Mouse (Mus musculus): ENCODE results near the gene Psmg3. TPM values are rescaled to one million over a fixed set of nuclear protein-coding genes. Genes with fewer than 3 reads are reported as not detected.

Gene Psmg3
- polyA plus RNA-seq, 1 experiment from 2014 or later, result 80.3 TPM

DNA sequence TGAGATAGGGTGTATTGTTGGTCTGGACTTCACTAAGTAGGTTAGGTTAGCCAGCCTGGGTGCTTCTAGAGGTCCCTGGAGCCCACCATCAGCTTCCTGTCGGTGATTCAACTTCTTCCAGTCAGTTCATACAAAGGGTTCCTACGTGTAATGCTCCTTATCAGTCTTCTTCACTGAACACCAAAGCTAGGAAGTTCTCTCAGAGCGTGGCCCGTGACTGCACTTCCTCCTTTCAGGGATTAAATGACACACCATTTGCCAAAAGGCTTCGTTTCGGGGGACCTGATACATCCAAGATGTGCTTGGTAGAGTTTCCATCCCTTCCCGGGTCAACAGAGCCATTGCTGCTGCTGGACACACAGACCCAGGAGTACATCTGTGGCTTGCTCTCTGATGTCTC, 5.4 kb upstream of the Psmg3 start:
- Histone ChIP-seq H3K27ac (ENCODE audit: low read length) (no peak overlapping the region), H3K4me1 (ENCODE audit: control insufficient read depth, insufficient read depth, low read length) (no peaks in the 10 kb centered on the region), H3K4me2 (ENCODE audit: low read depth, low read length) (no peak overlapping the region), H3K9me3 (ENCODE audit: control insufficient read depth, low read length) (no peaks in the 10 kb centered on the region), H3K9ac (ENCODE audit: low read depth, low read length) (no peak overlapping the region), H3K27me3 (replicated peaks; ENCODE audit: control insufficient read depth, insufficient read depth, low read length) (0 out of 2 replicates have a peak, but pooled peaks cover 2% of the 10 kb centered on the region), H3K4me3 (ENCODE audit: low read length) (no peak overlapping the region), H3K36me3 (ENCODE audit: control insufficient read depth, insufficient read depth, low read length) (no peaks in the 10 kb centered on the region)
- 78% methylated on average over 7 of the region's 7 CpGs for WGBS
- no peak for ATAC-seq

DNA sequence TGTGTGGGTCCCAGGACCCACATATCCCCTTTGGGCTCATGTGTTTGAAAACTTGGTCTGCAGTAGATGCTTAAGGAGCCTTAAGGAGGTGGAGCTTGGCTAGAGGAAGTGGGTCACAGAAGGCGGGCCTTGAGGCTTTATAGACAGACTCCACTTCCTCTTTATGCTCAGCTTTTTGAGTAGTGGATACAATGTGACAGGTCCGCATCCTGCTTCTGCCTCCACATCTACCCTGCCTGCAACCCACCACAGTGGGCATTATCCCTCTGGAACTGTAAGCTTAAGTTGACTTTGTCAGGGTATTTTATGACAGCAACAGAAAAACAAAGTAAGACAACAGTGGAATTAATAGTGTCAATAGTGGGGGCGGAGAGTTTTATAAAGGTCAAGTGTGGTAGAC, 4.0 kb upstream of the Psmg3 start:
- Histone ChIP-seq H3K4me1 (ENCODE audit: control insufficient read depth, insufficient read depth, low read length) (peaks cover 4% of the 10 kb centered on the region), H3K4me3 (ENCODE audit: low read length) (no peak overlapping the region), H3K27me3 (replicated peaks; ENCODE audit: control insufficient read depth, insufficient read depth, low read length) (0 out of 2 replicates have a peak, but pooled peaks cover 2% of the 10 kb centered on the region), H3K36me3 (ENCODE audit: control insufficient read depth, insufficient read depth, low read length) (no peaks in the 10 kb centered on the region), H3K4me2 (ENCODE audit: low read depth, low read length) (no peak overlapping the region), H3K27ac (ENCODE audit: low read length) (no peak overlapping the region), H3K9ac (ENCODE audit: low read depth, low read length) (no peak overlapping the region), H3K9me3 (ENCODE audit: control insufficient read depth, low read length) (no peaks in the 10 kb centered on the region)
- WGBS, result 80% methylated on average over 3 of the region's 3 CpGs
- ATAC-seq, result no peak

DNA sequence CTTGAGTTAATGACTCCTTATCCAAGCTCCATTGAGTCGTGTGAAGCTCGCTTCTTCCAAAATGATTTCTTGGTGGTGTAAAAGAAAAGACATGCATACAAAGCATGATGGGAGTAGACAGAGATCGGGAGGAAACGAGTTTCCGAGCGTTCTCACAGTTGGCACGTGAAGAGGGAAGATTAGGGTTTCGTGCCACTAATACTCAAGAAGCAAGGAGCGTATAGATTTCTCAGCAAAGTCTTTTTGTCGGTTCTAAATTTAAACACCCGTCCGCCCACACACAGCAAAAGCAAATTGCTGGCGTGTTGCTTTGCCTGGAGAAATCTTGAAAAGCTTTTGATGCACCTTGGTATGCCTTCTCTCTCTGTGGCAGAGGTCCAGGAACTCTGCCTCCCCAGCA, 2.7 kb upstream of the Psmg3 start:
- no peaks in the 10 kb centered on the region for H3K9me3 ChIP-seq (ENCODE audit: control insufficient read depth, low read length)
- no peak overlapping the region for H3K4me3 ChIP-seq (ENCODE audit: low read length)
- no peak overlapping the region for H3K27ac ChIP-seq (ENCODE audit: low read length)
- H3K4me2 ChIP-seq (ENCODE audit: low read depth, low read length), result no peak overlapping the region
- WGBS, result 75% methylated on average over 13 of the region's 13 CpGs
- no peak for ATAC-seq
- no peak overlapping the region for H3K9ac ChIP-seq (ENCODE audit: low read depth, low read length)
- no peaks in the 10 kb centered on the region for H3K27me3 ChIP-seq (replicated peaks; ENCODE audit: control insufficient read depth, insufficient read depth, low read length)
- no peaks in the 10 kb centered on the region for H3K36me3 ChIP-seq (ENCODE audit: control insufficient read depth, insufficient read depth, low read length)
- peaks cover 8% of the 10 kb centered on the region for H3K4me1 ChIP-seq (ENCODE audit: control insufficient read depth, insufficient read depth, low read length)

DNA sequence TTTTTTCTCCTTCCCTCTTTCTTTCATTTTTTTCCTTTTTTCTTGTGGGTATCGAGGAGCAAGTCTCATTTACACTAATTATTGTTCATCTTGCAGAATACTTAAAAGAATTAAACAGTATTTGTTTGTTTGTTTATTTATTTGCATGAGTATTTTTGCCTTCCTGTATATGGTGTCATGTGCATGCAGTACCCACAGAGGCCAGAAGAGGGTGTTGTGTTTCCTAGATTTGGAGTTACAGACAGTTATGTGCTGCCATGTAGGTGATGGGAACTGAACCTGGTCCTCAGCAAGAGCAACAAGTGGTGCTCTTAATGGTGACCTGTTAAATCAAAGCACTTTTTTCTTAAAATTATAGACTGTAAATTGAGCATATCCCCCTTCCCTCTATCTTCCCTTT, 908 bp upstream of the Psmg3 start:
- H3K27me3 ChIP-seq (replicated peaks; ENCODE audit: control insufficient read depth, insufficient read depth, low read length), result no peaks in the 10 kb centered on the region
- WGBS, result 91% methylated on average over 1 of the region's 1 CpGs
- H3K4me1 ChIP-seq (ENCODE audit: control insufficient read depth, insufficient read depth, low read length), result peaks cover 8% of the 10 kb centered on the region
- no peaks in the 10 kb centered on the region for H3K9me3 ChIP-seq (ENCODE audit: control insufficient read depth, low read length)
- no peak overlapping the region for H3K9ac ChIP-seq (ENCODE audit: low read depth, low read length)
- H3K36me3 ChIP-seq (ENCODE audit: control insufficient read depth, insufficient read depth, low read length), result peaks cover 4% of the 10 kb centered on the region; the same call in 1 of the 2 replicates
- no peak overlapping the region for H3K4me2 ChIP-seq (ENCODE audit: low read depth, low read length)
- H3K4me3 ChIP-seq (ENCODE audit: low read length), result no peak overlapping the region
- H3K27ac ChIP-seq (ENCODE audit: low read length), result no peak overlapping the region
- ATAC-seq, result no peak

DNA sequence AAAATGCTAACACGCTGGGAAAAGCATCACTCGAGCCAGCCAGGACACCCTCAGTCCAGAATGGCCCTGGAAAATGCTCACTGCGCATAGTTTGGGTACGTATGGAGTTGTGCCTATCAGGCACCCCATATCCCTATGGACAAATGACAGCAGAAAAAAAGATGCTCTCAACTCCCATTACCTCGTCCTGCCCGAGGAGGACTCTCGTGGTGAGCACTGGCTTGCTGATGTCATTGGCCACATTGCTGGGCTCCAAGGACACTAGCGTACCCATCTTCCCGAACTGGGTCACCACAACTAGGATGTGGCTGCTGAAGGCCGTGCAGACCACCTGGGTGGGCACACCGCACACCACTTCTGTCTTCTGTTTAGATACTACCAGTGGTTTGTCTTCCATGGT, 738 bp downstream of the Psmg3 start:
- Histone ChIP-seq H3K27me3 (replicated peaks; ENCODE audit: control insufficient read depth, insufficient read depth, low read length) (no peaks in the 10 kb centered on the region), H3K36me3 (ENCODE audit: control insufficient read depth, insufficient read depth, low read length) (peaks cover 4% of the 10 kb centered on the region; the same call in 1 of the 2 replicates), H3K4me2 (ENCODE audit: low read depth, low read length) (peak overlapping the region; percentile 87), H3K9me3 (ENCODE audit: control insufficient read depth, low read length) (no peaks in the 10 kb centered on the region), H3K9ac (ENCODE audit: low read depth, low read length) (peak overlapping the region; percentile 84), H3K4me3 (ENCODE audit: low read length) (peak overlapping the region; percentile 83), H3K4me1 (ENCODE audit: control insufficient read depth, insufficient read depth, low read length) (peaks cover 18% of the 10 kb centered on the region), H3K27ac (ENCODE audit: low read length) (no peak overlapping the region)
- no peak for ATAC-seq
- WGBS, result 39% methylated on average over 11 of the region's 11 CpGs

DNA sequence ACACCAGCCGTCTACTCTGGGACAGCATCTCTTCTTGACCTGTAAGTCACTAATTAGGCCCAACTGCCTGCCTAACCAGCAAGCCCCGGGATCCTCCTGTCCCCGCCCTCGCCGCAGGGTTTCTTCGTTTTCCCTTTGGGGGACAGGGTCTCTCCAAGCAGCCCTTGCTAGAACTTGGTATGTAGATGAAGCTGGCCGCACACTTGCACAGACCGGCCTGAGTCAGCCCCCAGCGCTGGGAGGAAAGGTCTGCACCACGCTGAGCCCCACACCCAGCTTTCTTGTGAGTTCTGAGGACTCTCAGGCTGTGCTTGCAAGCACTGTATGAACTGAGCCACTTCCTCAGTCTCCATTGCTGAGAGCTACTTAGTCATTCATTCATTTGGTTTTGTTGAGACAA, 2.2 kb downstream of the Psmg3 start:
- Histone ChIP-seq H3K4me1 (ENCODE audit: control insufficient read depth, insufficient read depth, low read length) (peaks cover 23% of the 10 kb centered on the region), H3K36me3 (ENCODE audit: control insufficient read depth, insufficient read depth, low read length) (peaks cover 4% of the 10 kb centered on the region; the same call in 1 of the 2 replicates), H3K27me3 (replicated peaks; ENCODE audit: control insufficient read depth, insufficient read depth, low read length) (no peaks in the 10 kb centered on the region), H3K4me2 (ENCODE audit: low read depth, low read length) (no peak overlapping the region; the same call in 1 of the 2 replicates), H3K9ac (ENCODE audit: low read depth, low read length) (no peak overlapping the region), H3K27ac (ENCODE audit: low read length) (no peak overlapping the region), H3K9me3 (ENCODE audit: control insufficient read depth, low read length) (no peaks in the 10 kb centered on the region), H3K4me3 (ENCODE audit: low read length) (no peak overlapping the region)
- no peak for ATAC-seq
- 95% methylated on average over 10 of the region's 10 CpGs for WGBS

DNA sequence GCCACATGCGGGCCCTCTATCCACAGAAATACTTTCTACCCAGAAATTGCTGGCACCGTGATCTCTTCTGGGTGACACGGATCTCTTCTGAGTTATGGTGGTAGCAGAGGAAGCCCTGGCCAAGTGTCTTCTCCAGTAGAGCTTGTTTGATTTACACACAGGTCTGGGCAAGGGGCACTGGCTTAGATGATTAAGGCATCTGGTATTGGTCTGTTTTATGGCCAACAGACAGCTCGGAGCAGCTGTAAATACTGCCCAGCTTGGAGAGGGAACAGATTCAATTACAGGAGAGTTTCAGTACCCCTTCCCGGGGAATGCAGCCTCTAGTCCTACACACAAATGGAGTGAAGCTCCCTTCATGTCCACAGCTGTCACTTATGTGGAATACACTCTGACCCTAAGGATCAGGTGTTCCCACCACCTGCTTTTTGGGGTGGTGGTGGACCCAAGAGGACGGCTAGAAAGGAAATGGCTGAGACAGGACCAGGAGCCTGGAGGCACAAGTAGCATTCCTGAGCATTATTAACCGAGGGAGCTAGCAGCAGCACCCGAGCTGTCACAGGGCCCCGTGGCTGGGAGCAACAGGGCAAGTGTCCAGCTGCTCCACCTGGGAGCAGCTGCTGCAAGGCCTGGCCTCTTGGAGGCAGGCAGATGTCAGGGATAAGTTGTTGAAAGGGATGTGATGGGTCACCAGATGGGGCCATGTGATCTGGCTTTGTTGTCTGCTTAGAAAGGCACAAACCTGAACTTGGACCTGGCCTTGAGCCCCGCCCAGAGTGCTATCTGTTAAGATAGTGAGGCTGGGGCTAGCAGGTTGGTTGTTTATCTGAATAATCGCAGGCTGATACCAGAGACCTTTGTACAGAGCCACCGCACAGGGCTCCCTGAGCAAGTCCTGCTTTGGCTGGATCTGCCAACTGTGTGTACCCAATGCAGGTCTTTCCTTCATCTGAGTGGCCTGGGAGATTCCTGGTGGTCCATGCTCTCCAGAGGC, 4.9 kb downstream of the Psmg3 start:
- peaks cover 23% of the 10 kb centered on the region for H3K4me1 ChIP-seq (ENCODE audit: control insufficient read depth, insufficient read depth, low read length)
- peak; percentile 79 for ATAC-seq
- peak overlapping the region; percentile 41 for H3K4me2 ChIP-seq (ENCODE audit: low read depth, low read length)
- H3K36me3 ChIP-seq (ENCODE audit: control insufficient read depth, insufficient read depth, low read length), result peaks cover 4% of the 10 kb centered on the region; the same call in 1 of the 2 replicates
- no peaks in the 10 kb centered on the region for H3K9me3 ChIP-seq (ENCODE audit: control insufficient read depth, low read length)
- H3K27ac ChIP-seq (ENCODE audit: low read length), result peak overlapping the region; percentile 95
- H3K27me3 ChIP-seq (replicated peaks; ENCODE audit: control insufficient read depth, insufficient read depth, low read length), result no peaks in the 10 kb centered on the region
- 37% methylated on average over 12 of the region's 12 CpGs for WGBS
- peak overlapping the region; percentile 39 for H3K4me3 ChIP-seq (ENCODE audit: low read length)
- H3K9ac ChIP-seq (ENCODE audit: low read depth, low read length), result peak overlapping the region; percentile 68

DNA sequence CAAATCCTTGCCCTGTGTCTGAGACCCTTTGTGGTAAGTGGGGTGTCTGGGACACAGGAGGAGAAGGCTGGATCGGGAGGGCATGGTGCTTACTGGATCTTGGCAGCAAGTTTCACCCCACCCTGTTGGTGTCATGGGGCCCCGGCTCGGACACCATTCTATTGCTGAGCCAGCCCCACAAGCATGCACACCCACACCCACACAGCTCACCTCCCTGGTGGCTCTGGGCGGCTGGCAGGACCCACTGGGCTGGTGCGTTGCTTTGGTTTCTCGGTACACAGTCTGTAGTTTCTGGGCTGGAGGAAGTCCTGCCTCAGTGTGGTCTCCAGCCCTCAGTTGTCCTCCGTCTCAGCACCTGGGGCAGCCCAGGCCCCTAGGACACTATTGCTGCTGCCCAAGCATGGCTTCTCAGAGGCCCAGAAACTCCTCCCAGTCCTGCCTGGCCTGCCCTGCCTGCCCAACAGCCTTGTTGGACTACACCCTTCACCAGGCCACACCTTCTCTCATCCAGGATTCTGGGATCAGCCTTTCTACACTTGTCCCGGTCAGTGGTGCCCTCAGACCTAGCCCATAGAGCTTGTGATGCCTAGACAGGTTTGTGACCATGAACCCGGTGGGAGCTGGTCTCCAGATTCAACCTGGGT, 7.0 kb downstream of the Psmg3 start, which contains the start of gene Tmem184a:
TSS of gene Tmem184a (minus strand) at position 380 of the 644 bp plus-strand sequence.
- peak; percentile 52 for ATAC-seq
- Histone ChIP-seq H3K9ac (ENCODE audit: low read depth, low read length) (peak within 1 kb of the TSS; percentile 69), H3K27me3 (replicated peaks; ENCODE audit: control insufficient read depth, insufficient read depth, low read length) (no peaks in the 10 kb centered on the region), H3K9me3 (ENCODE audit: control insufficient read depth, low read length) (no peaks in the 10 kb centered on the region), H3K4me1 (ENCODE audit: control insufficient read depth, insufficient read depth, low read length) (peaks cover 20% of the 10 kb centered on the region), H3K4me2 (ENCODE audit: low read depth, low read length) (peak within 1 kb of the TSS; percentile 47), H3K27ac (ENCODE audit: low read length) (peak within 1 kb of the TSS; percentile 94), H3K4me3 (ENCODE audit: low read length) (peak within 1 kb of the TSS; percentile 42), H3K36me3 (ENCODE audit: control insufficient read depth, insufficient read depth, low read length) (peaks cover 4% of the 10 kb centered on the region; the same call in 1 of the 2 replicates)
- WGBS, result 73% methylated on average over 9 of the region's 9 CpGs

DNA sequence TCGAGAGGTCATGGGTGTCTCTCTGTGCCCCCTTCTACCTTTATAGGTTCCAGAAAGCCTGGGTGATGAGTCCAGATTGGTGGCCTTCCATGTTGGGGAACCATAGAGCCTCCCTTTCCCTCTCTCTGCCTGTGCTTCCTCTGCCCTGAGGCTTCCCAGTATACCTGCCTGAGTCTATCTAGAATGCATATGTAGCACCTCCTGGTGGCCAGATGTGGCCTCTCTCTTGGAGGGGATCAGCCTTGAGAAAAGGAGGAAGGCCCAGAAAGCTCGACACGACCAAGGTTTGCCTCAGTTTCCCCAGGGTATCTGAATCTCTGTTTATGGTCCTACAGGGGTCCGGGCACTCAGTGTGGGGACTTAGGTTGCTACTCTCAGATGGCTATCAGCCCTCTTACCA, 7.9 kb downstream of the Psmg3 start:
- ATAC-seq, result peak; percentile 27; the same call in 1 of the 2 replicates

More for the DNA sequence above, 7.9 kb downstream of the Psmg3 start:
- WGBS, result 47% methylated on average over 4 of the region's 4 CpGs
- H3K4me2 ChIP-seq (ENCODE audit: low read depth, low read length), result peak overlapping the region; percentile 47
- peak overlapping the region; percentile 42 for H3K4me3 ChIP-seq (ENCODE audit: low read length)
- H3K27me3 ChIP-seq (replicated peaks; ENCODE audit: control insufficient read depth, insufficient read depth, low read length), result no peaks in the 10 kb centered on the region
- H3K9me3 ChIP-seq (ENCODE audit: control insufficient read depth, low read length), result no peaks in the 10 kb centered on the region
- peak overlapping the region; percentile 69 for H3K9ac ChIP-seq (ENCODE audit: low read depth, low read length)
- H3K27ac ChIP-seq (ENCODE audit: low read length), result peak overlapping the region; percentile 94
- H3K4me1 ChIP-seq (ENCODE audit: control insufficient read depth, insufficient read depth, low read length), result peaks cover 20% of the 10 kb centered on the region
- H3K36me3 ChIP-seq (ENCODE audit: control insufficient read depth, insufficient read depth, low read length), result peaks cover 4% of the 10 kb centered on the region; the same call in 1 of the 2 replicates

All from intestine, embryonic 16.5 days (tissue).